Mouse (Mus musculus): ENCODE results near the gene Sc5d.
A peak's percentile ranks its signal among the peaks of the same experiment; 100 is the strongest.

Sc5d gene

DNA sequence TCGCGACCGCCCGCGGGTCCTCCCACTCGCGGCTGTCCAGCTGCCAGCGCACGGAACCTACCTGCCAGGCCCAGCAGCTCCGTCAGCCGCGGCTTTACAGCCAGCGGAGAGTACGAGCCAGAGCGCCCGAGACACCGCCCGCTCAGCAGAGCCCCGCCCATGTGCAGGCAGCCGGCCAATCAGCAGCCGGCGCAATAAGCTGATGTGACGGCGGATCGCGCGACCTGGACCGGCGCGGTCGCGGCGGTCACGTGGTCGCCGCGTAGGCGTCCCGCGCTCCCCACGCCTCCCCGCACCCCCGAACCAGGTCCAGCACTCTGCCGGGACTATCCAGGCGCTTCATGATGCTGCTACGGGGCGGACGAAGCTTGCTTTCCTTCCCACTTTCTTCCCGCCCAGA lies at the start of gene Sc5d:
Gene Sc5d, minus strand, starts transcription at position 112 of the 400 bp plus-strand sequence.
- peak; percentile 99 for DNase-seq

GRCm38 (mm10) chr9:42311311-42311710 lies 47.3 kb upstream of the Sc5d start:
- no peak for DNase-seq

DNA sequence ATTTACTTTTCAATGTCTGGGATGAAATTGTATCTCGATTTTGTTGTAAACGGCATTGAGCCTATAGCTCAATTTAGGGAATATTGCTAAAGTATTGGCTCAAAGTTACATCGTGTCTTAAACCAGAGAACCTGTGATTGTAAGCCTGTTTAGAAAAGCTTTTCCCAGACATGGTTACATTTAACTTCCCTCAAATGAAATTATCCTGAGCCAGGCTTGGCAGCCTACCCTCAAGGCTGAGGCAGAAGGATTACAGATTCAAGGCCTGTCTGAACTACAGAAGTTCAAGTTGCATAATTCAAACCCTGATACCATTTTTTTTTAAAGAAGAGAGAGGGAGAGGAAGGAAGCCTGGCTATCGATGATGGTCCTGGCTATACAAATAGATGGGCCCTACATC lies 39.8 kb upstream of the Sc5d start:
- no peak for DNase-seq

- DNase-seq: no peak
These were observed 37.1 kb upstream of the Sc5d start for GRCm38 (mm10) chr9:42301082-42301633.

DNA sequence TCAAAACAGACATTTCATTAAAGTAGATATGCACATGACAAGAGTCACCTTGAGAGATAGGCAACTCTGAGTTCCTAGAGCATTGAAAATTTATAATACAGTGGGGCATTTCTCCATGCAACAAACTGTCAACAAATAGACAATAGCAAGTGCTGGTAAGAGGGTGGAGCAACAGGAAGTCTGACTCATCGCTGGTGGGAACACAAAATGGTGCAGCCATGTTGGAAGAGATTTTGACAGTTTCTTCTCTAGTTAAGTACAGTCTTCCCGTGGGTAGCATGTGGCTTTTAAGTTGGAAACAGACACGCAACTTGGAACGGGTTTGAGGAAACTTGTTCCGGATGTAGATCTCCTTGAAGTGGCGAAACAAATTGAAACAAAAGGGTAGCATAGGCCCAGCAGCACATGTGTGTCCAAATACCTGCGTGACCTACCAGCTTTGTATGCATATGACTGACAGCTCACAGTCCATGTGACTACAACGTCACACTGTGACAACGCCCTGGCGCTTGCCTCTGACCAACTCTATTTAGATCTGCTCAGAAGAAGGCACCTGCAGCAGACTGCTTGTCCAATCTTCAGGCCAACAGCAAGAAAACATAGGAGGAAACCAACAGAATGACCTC lies 32.4 kb upstream of the Sc5d start:
- no peak for DNase-seq

DNA sequence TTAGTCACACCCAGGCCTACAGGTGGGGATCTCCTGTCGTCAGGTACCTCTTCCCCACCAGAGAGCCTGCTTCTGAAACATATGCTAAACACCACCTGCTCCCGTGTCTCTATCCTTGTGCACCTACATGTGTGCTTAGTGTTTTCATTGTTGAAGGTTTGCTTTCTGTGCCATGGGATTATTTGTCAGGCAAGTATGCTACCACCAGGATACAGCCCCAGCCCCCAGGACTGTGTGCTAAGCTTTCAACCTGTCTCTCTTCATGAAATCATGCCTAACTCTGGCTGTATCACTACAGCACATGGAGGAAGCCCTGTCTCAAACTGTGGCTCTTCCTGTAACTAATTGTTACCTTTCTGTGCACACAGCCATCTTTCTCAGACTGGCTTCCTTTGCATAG lies 30.1 kb upstream of the Sc5d start:
- DNase-seq: no peak

- no peak for DNase-seq
These were observed 29.5 kb upstream of the Sc5d start for GRCm38 (mm10) chr9:42293596-42293995.

GRCm38 (mm10) chr9:42293051-42293450 lies 29.0 kb upstream of the Sc5d start:
- DNase-seq: peak in 1 of 2 experiments; percentile 17

- DNase-seq: no peak
These were observed 15.6 kb upstream of the Sc5d start for GRCm38 (mm10) chr9:42279676-42280075.

DNA sequence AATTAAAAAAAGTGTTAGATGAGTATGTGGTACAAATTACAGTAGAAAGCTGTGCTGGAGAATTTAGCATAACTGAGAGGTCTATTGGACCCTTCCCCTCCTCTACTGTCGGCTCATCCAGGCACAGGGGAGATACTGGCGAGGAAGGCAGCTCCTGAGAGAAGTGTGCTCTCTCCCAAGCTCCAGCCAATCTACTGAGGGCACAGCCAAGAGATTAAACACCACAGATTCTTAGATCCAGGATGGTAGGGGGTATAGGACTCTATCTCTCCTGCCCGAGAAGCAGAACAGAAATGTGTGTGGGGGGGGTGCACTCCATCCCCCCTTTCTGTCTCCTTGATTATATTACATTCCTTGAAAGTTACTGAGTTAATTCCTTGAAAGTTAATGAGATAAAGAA lies 14.0 kb upstream of the Sc5d start:
- no peak for DNase-seq

- no peak for DNase-seq
These were observed 13.6 kb upstream of the Sc5d start for GRCm38 (mm10) chr9:42277606-42278005.

- no peak for DNase-seq
These were observed 13.1 kb upstream of the Sc5d start for GRCm38 (mm10) chr9:42277162-42277561.

GRCm38 (mm10) chr9:42275761-42276145 lies 11.7 kb upstream of the Sc5d start:
- DNase-seq: no peak

DNA sequence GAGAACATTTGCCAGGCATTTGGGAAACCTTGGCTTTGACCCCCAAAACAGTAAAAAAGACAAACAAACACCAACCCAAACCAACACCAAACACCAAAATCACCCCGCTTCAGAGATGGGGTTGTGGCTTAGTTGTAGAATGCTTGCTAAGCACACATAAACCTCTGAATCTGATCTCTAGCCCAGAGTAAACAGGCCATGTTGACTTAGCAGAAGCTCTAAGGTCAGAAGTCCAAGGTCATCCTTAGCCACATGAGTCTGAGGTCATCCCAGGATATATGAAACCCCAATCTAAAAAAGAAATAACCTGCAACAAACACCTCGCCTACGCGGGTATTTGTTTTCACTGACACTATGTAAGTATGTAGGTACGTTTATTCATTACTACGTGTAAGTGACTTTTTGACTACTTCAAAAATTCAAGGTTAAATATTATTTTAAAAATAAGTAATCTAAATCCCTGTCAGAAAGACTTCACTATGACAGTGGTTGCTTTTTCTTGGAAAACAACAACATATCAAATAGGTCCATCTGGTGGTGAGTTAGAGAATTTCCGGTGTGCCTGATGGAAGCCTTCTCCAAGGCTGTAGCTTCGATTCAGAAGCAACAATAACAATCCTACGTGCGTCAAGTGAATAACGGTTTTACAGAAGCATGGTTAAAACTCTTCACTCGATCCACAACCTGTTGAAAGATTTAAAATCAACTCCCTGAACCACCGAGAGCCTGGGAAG lies 11.1 kb upstream of the Sc5d start:
- DNase-seq: peak; percentile 55 to 68

GRCm38 (mm10) chr9:42273682-42274296 lies 9.7 kb upstream of the Sc5d start:
- DNase-seq: no peak

DNA sequence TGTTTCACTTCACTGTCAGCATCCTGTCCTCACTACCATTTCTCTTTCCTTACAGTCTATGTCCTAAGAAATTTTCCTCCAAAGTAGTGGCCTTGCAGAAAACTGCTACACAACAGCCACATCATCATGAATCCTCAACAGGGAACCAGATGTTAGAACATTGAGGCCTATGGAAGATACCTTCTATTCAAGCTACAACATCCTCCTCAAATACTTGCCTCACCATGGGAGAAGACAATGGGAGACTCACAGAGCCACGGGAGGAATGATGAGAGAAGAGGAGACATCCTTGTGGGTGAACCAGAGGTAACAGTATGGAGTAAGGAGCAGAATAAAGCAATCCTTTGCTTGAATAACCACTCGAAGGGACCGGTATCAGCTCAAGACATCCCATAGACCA lies 9.1 kb upstream of the Sc5d start:
- no peak for DNase-seq

GRCm38 (mm10) chr9:42272690-42273089 lies 8.6 kb upstream of the Sc5d start:
- no peak for DNase-seq

- no peak for DNase-seq
These were observed 7.4 kb upstream of the Sc5d start for GRCm38 (mm10) chr9:42271456-42271855.

DNA sequence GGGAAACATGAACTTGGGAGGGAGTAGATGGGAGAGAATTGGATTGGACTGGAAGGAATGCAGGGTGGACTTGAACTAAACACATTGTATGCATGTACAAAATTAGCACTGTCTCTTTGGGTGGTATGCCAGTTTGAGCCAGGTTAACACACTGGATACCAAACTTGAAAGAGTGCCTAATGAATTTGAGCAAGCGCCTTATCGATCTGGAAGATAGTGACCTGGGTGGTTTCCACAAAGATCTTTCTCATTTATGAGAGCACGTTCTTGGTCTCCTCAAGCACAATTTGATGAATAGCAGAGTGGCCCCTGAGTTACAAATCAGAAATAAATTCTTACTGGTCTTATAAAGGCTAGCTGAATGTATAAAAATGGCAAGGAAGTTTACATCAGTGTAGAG lies 6.6 kb upstream of the Sc5d start:
- DNase-seq: no peak

GRCm38 (mm10) chr9:42270081-42270480 lies 6.0 kb upstream of the Sc5d start:
- no peak for DNase-seq

DNA sequence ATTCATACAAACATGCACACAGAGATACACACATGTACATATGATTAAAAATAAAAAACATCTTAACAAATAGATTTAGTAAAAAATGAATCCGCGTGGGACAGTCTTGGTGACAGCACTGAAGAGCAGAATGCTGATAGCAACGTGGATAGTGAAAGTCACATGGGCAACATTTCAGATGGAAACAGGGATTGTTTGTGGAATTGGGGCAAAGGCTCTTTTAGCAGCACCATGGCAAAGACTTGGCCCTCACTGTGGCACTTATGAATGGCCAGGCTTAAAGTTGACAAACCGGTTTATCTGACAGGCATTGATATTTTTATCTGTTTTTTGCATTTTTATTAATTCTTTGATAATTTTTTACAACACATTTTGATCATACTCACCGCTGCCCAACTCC lies 4.3 kb upstream of the Sc5d start:
- DNase-seq: no peak

- peak; percentile 58 to 70 for DNase-seq
These were observed 1.3 kb upstream of the Sc5d start for GRCm38 (mm10) chr9:42265309-42265708.

DNA sequence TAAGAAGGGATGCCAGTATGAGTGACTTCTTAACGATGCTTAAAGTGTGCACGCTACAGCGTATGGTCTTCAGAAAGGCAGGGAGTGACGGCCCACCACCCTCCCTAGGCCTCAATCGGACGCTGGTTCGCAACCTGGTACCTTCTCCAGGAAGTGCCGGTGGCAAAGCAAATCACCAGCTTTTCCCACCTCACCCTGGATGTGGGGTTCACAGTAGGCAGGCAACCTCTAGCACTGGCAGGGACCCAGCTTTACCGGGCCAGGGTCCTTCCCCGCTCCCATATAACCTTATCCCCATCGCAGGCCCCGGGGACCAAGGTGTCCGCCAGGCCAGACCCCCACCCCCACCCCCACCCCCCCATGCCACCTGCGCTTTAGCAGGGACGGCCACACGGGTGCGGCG lies 346 bp downstream of the Sc5d start:
- DNase-seq: peak in 1 of 2 experiments; percentile 70

GRCm38 (mm10) chr9:42260481-42260880 lies 3.6 kb downstream of the Sc5d start:
- DNase-seq: no peak
